Mouse (Mus musculus): ENCODE measurements around the gene Ankrd34c. TPM values are rescaled to one million over a fixed set of nuclear protein-coding genes. Genes with fewer than 3 reads are reported as not detected.
A peak's percentile ranks its signal among the peaks of the same experiment; 100 is the strongest.

The Ankrd34c gene
- polyA plus RNA-seq, 1 experiment, result not detected

DNA sequence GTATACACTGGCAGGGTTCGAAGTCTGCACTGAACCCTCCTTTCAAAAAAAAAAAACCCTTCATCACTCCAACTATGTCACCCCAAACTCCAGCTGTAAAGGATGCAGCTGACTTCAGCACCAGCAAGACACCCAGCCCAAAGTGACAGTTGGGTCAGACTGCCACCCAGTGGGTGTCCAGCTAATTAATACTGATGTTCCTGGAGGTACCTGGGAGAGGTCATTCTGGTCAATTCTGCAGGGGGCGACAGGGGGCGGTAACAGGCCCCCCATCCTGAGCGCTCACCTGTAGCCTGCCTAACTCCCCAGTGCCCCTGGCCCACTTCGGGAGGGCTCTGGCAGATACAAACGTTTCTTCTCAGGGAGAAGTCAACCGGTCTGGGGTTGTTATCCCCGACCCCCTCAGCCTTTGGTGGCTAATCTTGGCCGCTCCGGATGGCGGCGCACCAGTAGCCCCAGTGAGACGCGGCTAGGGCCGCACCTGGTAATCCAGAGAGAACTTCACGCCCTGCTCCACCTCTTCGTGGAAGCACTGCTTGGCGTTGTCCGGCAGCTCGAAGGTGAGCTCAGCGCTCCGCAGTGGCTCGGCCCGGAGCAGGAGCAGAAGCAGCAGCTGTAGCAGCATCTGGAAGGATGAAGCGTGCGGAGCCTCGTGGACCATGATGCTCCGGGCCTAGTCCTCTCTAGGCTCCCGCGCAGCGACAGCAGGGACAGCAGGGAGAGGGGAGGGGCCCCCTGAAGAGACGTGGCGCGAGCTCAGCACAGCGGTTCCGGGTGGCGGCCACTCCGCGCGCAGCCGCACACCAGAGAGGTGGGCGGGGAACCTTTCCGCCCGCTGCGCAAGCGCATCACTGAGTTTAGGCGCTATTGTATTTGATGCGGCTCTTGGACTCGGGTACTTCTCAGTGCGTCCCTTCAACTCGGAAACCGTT is 33.7 kb downstream of the Ankrd34c start, which contains the start of gene Tmed3:
Gene Tmed3, minus strand, starts transcription at position 804 of the 932 bp plus-strand sequence.
- Histone ChIP-seq H3K27me3 (ENCODE audit: control insufficient read depth, insufficient read depth, low read length) (no peaks in the 10 kb centered on the region), H3K36me3 (ENCODE audit: control insufficient read depth, insufficient read depth, low read length) (peaks cover 3% of the 10 kb centered on the region), H3K27ac (ENCODE audit: insufficient read depth, low read length) (peak within 1 kb of the TSS; percentile 54), H3K4me1 (ENCODE audit: control insufficient read depth, insufficient read depth, insufficient read length) (peaks cover 6% of the 10 kb centered on the region; the same call in 1 of the 2 replicates), H3K4me3 (ENCODE audit: extremely low read depth, insufficient read depth, insufficient read length) (peak within 1 kb of the TSS; percentile 69)
- TF ChIP-seq CTCF (IDR thresholded peaks at IDR 0.05; ENCODE audit: extremely low read depth, insufficient read depth, insufficient read length, insufficient replicate concordance) (peak; percentile 24; the same call in 1 of the 2 replicates), POLR2A (IDR thresholded peaks at IDR 0.05; ENCODE audit: low read depth, low read length) (peak; percentile 52)
- peak; percentile 72 to 90 for DNase-seq (ENCODE audit: low read depth in 1 of 2, low spot score in 2 of 2)
- WGBS, result 2% methylated on average over 52 of the region's 52 CpGs

DNA sequence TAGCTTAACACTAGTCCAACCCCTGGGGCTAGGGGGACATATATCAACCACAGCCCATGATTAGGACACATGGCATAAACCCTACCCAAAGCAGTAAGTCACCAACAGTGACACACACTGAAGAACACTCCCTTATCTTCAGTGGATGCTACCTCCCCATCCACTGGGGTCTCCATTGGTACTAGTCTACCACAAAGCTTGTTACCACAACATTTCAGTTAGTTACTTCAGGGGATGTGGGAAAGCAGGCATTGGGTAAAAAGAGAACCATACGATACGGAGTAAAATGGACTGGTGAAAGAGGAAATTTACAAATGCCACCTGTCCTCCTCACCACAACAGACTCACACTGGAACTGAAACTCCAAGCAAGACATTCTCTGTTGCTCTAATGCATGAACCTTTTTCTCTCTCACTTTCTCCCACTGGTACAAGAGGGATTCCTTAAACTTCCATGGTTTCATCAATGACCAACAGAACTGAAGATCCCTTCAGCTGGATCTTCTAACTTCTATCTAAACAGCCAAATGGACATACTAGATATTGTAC is 37.3 kb downstream of the Ankrd34c start:
- no peak for DNase-seq (ENCODE audit: low read depth in 1 of 2, low spot score in 2 of 2)
- TF ChIP-seq CTCF (IDR thresholded peaks at IDR 0.05; ENCODE audit: extremely low read depth, insufficient read depth, insufficient read length, insufficient replicate concordance), result no peak
- no peak for TF ChIP-seq POLR2A (IDR thresholded peaks at IDR 0.05; ENCODE audit: low read depth, low read length)
- Histone ChIP-seq H3K4me1 (ENCODE audit: control insufficient read depth, insufficient read depth, insufficient read length) (peaks cover 6% of the 10 kb centered on the region; the same call in 1 of the 2 replicates), H3K27ac (ENCODE audit: insufficient read depth, low read length) (no peak overlapping the region), H3K36me3 (ENCODE audit: control insufficient read depth, insufficient read depth, low read length) (peaks cover 10% of the 10 kb centered on the region), H3K27me3 (ENCODE audit: control insufficient read depth, insufficient read depth, low read length) (no peaks in the 10 kb centered on the region), H3K4me3 (ENCODE audit: extremely low read depth, insufficient read depth, insufficient read length) (no peak overlapping the region)
- WGBS, result 35% methylated on average over 2 of the region's 2 CpGs

DNA sequence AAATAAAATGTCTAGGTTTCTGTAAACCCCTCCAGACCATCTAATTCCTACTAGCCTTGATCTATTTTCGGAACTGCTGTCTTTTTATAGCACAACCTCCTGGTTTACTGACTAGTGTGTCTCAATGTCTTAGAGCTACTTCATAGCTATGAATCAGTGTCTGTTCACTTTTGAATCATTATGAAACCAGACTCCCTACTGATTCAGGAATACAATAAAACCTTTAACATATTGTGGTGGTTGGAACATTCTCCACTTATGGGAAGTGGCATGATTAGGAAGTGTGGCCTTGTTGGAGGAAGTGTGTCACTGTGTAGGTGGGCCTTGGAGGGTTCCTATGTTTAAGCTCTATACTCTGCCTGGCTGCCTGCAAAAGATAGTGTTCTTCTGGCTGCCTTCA is 43.1 kb downstream of the Ankrd34c start:
- Histone ChIP-seq H3K27ac (ENCODE audit: insufficient read depth, low read length) (no peak overlapping the region), H3K27me3 (ENCODE audit: control insufficient read depth, insufficient read depth, low read length) (no peaks in the 10 kb centered on the region), H3K36me3 (ENCODE audit: control insufficient read depth, insufficient read depth, low read length) (peaks cover 10% of the 10 kb centered on the region), H3K4me3 (ENCODE audit: extremely low read depth, insufficient read depth, insufficient read length) (no peak overlapping the region), H3K4me1 (ENCODE audit: control insufficient read depth, insufficient read depth, insufficient read length) (no peaks in the 10 kb centered on the region)
- TF ChIP-seq CTCF (IDR thresholded peaks at IDR 0.05; ENCODE audit: extremely low read depth, insufficient read depth, insufficient read length, insufficient replicate concordance), result no peak
- no peak for DNase-seq (ENCODE audit: low read depth in 1 of 2, low spot score in 2 of 2)
- 91% methylated on average over 1 of the region's 1 CpGs for WGBS

DNA sequence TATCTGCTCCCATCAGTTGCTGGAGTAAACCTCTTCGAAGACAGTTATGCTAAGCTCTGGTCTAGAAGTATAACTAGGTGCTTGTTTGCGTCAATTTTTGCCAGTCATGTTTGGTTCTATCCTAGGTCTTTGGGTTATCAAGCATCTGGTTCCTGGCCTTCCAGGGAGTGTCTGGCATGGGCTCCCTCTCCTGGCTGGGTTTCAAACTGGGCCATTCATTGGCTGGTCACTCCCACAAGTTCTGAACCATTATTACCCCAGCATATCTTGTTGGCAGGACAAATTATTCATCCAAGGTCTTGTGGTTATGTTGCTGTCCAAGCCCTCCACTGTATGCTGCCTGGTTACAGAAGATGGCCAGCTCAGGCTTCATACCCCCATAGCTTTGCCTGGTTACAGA is 44.6 kb downstream of the Ankrd34c start:
- H3K27me3 ChIP-seq (ENCODE audit: control insufficient read depth, insufficient read depth, low read length), result no peaks in the 10 kb centered on the region
- no peaks in the 10 kb centered on the region for H3K4me1 ChIP-seq (ENCODE audit: control insufficient read depth, insufficient read depth, insufficient read length)
- no peak overlapping the region for H3K4me3 ChIP-seq (ENCODE audit: extremely low read depth, insufficient read depth, insufficient read length)
- no peak for DNase-seq (ENCODE audit: low read depth in 1 of 2, low spot score in 2 of 2)
- H3K36me3 ChIP-seq (ENCODE audit: control insufficient read depth, insufficient read depth, low read length), result no peaks in the 10 kb centered on the region
- TF ChIP-seq POLR2A (IDR thresholded peaks at IDR 0.05; ENCODE audit: low read depth, low read length) (no peak), CTCF (IDR thresholded peaks at IDR 0.05; ENCODE audit: extremely low read depth, insufficient read depth, insufficient read length, insufficient replicate concordance) (no peak)
- WGBS, result 92% methylated on average over 2 of the region's 2 CpGs
- H3K27ac ChIP-seq (ENCODE audit: insufficient read depth, low read length), result no peak overlapping the region

DNA sequence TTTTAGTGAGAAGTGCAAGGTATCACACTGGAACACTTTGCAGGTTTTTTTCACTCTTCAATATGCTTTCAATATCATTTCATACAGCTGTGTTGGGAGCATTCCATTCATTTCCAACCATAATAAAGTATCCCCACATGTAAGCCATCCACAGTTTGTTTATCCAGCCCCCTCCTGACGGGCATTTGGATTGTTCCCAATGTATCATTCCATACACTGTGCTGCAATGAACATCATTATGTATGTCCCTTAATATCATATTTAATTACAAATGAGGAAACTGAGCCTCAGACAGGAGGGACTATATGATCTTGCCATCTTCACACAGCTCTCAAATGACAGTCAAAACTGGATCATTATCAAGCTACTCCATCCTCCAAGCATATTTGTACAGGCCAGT is 49.1 kb downstream of the Ankrd34c start:
- WGBS, result 79% methylated on average over 1 of the region's 1 CpGs
- DNase-seq (ENCODE audit: low read depth in 1 of 2, low spot score in 2 of 2), result no peak
- H3K4me3 ChIP-seq (ENCODE audit: extremely low read depth, insufficient read depth, insufficient read length), result no peak overlapping the region
- H3K36me3 ChIP-seq (ENCODE audit: control insufficient read depth, insufficient read depth, low read length), result no peaks in the 10 kb centered on the region
- H3K4me1 ChIP-seq (ENCODE audit: control insufficient read depth, insufficient read depth, insufficient read length), result no peaks in the 10 kb centered on the region
- no peak overlapping the region for H3K27ac ChIP-seq (ENCODE audit: insufficient read depth, low read length)
- H3K27me3 ChIP-seq (ENCODE audit: control insufficient read depth, insufficient read depth, low read length), result no peaks in the 10 kb centered on the region
- TF ChIP-seq POLR2A (IDR thresholded peaks at IDR 0.05; ENCODE audit: low read depth, low read length), result no peak
- no peak for TF ChIP-seq CTCF (IDR thresholded peaks at IDR 0.05; ENCODE audit: extremely low read depth, insufficient read depth, insufficient read length, insufficient replicate concordance)

DNA sequence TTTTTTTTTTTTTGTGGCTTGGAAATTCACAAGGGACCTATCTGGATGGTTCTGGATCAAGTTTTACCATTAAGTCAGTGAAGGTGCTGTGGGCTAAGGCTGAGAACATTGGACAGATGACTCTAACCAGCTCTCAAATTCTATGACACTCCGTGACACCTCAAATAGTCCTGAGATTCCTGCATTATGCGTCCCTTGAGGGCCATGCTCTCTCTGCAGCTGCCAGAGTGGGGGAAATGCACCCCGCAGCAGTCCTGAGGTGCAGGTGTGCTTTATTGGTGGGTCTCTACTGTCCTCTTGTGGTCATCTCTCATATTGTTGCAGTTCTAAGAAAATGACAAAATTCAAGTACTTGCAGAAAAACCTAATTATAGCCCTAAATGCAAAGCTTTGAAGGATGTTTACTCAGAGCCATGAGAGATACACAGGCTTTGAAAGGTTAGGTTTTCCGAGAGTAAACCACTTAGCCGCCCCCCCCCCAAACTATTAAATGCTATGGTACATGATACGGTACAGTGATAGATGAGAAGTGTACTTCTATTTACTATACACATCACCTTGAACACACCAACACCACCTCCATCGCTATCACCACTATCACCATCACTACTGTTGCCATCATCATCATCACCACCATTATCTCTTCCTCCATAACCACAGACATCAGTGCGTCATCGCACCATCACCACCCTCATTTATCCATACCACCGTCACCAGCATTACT is 50.6 kb downstream of the Ankrd34c start:
- Histone ChIP-seq H3K36me3 (ENCODE audit: control insufficient read depth, insufficient read depth, low read length) (no peaks in the 10 kb centered on the region), H3K27me3 (ENCODE audit: control insufficient read depth, insufficient read depth, low read length) (no peaks in the 10 kb centered on the region), H3K4me3 (ENCODE audit: extremely low read depth, insufficient read depth, insufficient read length) (no peak overlapping the region), H3K4me1 (ENCODE audit: control insufficient read depth, insufficient read depth, insufficient read length) (no peaks in the 10 kb centered on the region), H3K27ac (ENCODE audit: insufficient read depth, low read length) (no peak overlapping the region)
- TF ChIP-seq CTCF (IDR thresholded peaks at IDR 0.05; ENCODE audit: extremely low read depth, insufficient read depth, insufficient read length, insufficient replicate concordance) (no peak), POLR2A (IDR thresholded peaks at IDR 0.05; ENCODE audit: low read depth, low read length) (no peak)
- DNase-seq (ENCODE audit: low read depth in 1 of 2, low spot score in 2 of 2), result peak in 1 of 2 experiments; percentile 15
- 56% methylated on average over 10 of the region's 10 CpGs for WGBS
